Mouse (Mus musculus) mesoderm, embryonic 11.5 days (tissue): ENCODE data around the gene Gpr6.

Experiments
- DNase-seq: peaks from one replicate; pipeline ENCODE4 v3.0.0-alpha.2; 2012; ENCODE audit warnings: low read depth, low spot score

Gene Gpr6

DNA sequence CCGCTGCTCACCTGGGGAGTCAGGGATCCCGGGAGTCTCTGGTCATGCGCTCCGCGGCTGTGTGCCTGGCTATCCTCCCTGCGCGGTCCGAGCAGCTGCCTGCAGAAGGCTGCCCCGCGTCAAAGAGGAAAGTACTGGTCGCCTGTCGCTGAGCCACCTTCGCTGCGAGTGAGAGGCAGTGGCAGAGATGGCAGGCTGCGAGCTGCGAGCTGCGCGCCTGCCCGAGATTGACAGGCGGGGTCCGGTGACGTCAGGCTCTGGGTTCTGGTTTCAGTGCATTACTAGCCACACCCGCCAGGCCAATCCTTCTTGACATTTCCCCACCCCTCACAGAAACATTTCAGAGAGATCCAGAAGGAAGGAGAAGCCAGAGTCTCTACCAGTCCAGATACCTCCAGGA lies at the start of gene Gpr6:
Gene Gpr6, minus strand, starts transcription at position 170 of the 400 bp plus-strand sequence.
- DNase-seq: peak; percentile 41

DNA sequence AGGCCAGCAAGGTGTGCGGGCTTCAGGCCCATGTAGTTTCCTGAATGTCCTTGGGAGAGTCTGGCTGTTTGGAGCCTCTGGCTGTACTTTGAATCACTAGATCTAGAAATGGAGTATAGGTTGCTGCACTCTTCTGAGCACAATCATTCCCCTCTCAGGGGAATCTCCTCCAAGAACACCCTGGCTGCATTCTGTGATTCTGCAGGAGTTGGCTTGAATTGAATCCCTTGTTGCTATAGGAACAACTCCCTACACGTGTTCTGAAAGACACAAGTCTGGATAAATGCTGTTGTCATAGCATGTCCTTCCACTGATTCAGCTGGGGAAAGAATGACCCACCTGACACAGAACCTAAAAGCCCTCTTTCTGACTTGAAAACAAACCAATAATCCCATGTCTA lies 28.0 kb upstream of the Gpr6 start:
- no peak for DNase-seq

DNA sequence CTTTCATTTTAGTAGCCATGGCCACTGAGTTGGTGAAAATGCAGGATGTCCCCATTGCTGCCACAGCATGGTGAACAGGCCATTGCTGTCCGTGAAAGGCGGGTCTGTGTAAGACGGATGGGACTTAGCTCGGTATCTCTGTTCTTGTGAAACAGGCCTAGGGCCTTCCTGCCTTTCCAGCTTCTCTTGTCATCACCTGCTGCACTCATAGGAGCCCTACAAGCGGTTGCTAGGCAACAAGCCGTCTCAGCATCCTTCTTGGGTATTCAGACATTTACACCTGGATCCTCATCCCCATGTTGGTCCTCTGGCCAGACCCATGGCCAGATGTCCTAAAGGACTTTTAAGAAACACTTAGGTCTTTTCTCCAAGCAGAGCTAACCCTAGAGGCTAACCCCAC lies 26.1 kb upstream of the Gpr6 start:
- DNase-seq: no peak

DNA sequence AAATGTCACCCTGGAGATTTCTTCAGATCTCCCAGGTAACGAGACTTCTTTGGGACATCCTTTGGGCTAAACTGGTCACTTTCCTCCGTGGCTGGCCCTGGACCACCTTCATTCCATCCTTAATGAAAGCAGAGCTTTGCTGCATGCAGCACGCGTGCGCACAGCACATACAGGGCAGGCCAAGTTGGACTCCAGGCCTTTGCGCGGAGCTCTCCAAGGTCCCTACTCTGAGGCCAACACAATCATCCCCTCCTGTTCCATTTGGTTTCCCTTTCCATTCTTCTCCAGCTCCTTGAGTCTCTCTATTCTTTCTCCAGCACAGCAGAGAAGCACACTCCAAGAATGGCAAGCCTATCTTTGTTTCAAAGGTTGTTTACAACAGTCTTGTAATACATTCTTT lies 16.8 kb upstream of the Gpr6 start:
- DNase-seq: peak; percentile 16

DNA sequence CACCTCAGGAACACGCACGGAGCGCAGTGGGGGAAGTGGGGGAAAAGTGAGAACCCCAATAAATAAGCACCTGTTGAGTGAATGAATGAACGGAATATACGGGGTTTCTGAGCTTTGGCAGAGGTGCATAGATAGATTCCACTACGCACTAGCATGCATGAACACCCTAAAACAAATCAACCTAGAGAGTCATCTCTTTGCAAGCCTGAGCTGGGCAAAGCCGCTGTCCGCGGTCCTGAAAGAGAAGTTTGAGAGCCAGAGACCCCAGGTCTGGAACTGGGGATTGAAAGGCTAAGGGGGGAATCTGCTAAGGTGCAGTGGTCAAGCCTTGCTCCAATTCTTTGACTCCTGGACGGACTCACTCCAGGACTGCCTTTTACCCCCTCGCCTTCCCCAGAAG lies 389 bp downstream of the Gpr6 start:
- DNase-seq: peak; percentile 88

DNA sequence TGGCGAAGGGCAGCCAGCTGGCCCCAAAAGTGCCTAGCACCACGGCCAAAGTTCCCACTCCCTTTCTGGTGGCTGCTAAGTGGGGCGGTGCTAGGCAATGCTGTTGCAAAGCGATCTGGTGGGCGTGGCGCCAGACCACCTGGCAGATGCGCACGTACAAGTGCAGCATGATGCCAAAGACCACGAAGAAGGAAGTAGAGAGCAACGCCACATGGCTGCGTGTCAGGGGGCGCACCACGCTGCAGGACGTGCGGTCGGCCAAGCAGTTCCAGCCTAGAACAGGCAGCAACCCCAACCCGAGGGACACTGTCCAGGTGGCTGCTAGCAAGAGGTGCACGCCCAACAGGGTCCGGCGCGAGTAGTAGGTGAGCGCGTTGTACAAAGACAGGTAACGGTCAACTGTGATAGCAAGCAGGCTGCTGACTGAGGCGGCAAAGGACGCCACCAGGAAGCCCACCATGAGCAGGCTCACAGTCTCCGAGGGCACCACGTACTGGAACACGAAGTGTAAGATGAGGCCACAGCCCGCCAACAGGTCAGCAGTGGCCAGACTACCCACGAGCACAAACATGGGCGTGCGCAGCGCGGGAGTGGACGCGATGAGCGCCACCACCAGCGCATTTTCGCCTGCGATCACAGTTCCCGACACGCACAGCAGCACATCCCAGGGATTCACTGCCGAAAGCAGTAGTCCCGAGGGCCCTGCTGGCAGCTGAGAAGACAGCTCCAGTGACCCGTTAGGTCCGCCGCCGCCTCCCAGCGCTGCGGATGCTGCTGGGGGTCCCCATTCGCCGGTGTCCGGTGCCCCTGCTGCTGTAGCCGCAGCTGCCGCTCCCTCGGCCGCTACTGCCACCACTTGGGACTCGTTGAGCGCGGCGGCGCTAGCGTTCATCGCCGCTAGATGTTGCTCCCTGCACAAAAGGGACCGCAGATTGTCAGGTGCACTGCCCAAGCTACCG lies 1.1 kb downstream of the Gpr6 start:
- peak; percentile 48 for DNase-seq

DNA sequence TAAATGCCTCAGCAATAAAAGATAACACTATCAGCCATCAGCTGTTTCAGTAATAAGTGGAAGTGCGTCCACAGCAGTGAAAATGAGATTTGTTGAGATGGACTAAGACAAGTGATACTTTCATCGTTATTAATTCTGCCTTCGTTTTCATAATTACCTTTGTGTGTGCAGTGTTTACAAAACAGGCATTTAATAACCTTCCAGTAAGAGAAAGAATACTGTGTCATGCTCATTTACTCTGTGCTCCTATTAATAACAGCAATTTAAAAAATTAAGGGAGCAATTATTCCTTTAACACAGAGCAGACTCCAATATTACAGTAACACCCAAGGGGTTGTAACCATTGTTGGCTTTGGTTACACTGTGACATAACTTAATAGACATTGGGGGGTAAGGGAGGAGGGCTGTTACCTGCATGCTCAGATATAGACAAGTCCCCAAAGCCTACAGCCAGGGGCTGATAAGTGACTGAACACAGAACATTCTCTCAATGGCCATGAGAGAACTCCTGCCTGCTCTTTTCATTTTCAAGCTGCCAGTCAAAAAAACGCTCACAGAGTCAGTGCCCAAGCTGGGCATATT lies 11.7 kb downstream of the Gpr6 start:
- DNase-seq: no peak

DNA sequence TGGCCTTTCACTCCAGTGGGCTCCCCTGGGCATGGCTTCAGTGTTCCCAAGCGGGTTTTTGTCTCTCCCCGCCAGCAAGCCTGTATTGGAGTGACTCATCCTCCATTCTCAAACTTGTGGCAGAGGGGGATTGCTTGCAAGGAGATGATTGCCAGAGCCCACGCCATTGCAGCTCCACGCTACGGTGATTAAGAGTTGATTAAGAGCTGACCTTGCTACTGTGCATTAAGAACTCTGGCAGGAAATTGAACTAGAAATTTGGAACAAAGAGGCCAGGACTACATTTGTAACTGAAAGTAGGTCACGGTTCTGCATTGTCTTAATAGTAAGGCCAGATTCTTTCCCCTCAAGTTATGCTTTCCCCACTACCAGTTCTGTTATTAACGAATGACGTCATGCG lies 16.5 kb downstream of the Gpr6 start:
- no peak for DNase-seq

DNA sequence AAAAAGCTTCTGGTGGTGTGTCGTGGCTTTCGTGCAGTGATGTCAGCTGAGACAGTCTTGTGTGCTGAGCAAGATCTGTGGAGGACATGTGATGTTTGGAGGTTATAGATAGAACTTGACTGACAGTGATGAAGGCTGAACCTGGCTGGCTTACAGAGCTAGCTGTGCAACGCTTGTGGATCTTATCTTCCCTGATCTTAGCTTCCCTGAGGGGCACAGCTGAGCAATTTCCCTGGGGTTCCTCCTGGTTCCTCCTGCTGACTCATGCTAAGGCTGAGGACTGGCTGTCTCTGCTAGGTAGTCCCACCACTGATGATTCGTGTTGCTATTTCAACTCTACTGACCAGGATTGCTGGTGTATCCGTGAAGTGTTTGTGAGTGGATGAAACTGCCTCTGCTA lies 18.1 kb downstream of the Gpr6 start:
- DNase-seq: no peak

DNA sequence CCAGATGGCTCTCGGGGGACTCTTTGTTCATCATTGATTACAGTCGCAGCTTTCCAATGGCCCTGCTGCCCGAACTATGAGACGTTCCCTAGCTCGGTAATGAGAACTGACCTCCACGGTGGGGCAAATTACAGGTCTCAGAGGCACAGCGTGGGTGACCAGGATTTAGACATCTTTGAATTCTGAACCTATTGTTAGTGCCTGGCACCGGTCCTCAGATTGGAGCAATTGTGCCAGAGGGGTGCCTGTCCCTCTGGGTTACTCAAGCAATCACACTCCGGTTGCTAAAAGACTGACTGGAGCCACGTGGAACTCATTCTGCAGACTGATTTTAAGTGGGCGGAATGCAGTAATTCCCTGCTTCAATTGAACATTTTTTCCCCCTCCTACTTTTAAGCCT lies 29.8 kb downstream of the Gpr6 start:
- no peak for DNase-seq

DNA sequence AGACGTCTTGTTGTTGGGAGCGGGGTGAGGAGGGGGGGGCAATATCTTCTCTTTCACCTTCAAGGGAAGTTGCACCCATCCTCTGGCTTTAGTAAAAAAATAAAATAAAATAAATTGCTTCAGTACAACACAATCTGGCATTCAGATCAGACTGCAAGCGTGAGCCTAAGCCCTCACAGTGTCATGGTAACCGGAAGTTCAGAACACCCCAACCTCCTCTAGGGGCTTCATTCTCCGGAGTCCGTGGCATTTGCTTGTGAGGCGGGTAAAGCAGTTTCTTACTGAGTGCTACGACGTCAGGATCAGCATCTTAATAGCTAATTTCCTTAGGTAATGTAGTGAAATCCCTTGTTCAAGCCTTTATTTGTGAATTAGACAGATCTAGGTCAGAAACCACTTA lies 30.6 kb downstream of the Gpr6 start:
- no peak for DNase-seq

DNA sequence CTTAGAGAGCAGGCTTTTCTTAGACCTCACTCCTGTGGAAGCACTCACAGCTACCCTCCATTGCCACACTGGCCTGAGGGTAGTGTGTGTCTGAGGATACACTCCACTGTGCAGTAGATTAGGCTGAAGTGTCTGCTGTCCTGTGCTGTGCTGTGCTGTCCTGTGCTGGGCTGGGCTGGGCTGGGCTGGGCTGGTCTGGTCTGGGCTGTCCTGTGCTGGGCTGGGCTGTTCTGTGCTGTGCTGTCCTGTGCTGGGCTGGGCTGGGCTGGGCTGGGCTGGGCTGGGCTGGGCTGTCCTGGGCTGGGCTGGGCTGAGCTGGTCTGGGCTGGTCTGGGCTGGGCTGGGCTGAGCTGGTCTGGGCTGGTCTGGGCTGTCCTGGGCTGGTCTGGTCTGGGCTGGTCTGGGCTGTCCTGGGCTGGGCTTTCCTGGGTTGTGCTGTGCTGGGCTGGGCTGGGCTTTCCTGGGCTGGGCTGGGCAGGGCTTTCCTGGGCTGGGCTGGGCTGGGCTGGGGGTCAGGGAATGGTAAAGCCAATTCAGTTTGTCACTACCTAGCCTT lies 31.5 kb downstream of the Gpr6 start:
- DNase-seq: no peak

DNA sequence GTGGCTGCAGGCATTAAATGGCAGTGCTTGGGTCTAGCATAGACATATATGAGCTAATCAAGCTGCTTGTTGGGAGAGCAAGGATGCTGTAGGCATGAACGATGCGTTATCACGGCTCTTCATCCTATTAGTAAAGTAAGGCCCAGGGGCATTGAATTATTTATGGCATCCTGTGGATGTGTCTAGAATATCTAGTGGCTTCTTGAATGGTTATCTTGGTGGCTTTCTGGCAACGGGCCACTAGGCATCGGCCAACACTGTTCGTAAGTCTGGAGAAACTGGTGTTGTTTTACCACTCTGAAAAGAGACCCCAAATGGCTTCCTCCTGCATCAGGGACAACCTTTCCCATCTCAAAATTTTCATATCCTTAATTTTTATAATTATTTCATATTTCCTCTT lies 33.6 kb downstream of the Gpr6 start:
- DNase-seq: no peak

DNA sequence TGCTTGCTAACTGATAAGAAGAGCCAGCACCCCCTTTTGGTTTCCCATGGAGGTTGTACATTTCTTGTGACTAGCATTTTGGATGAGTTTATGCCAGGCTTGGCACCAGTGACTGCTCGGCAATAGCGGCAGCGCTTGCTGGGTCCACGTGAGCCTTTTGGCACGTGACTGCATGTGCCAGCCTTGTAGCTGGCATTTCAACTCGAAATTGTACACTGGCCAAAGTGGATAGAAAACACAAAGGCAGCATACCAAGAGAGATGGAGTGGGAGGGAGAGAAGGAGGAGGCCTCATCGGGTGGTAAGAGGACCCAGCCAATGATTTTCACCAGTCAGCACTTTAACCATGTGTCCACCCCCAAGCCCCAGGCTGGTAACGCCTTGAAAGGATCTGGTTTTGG lies 34.4 kb downstream of the Gpr6 start:
- DNase-seq: no peak

DNA sequence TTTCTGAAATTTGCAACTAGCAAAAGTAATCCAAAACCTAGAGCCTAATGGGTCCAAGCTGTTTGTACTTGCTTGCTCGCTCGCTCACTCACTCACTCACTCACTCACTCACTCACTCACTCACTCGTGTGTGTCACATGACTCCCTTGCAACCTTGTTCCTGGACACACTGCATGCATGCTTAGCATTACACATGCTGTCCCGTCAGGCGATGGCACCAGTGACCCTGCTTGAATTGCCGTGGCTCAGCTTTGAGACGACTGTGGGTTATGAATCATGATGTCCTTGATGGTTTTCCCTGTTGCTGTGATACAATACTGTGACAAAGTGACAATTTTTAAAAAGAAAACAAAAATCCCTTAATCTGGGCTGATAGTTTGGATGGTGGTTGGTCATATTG lies 39.3 kb downstream of the Gpr6 start:
- no peak for DNase-seq

DNA sequence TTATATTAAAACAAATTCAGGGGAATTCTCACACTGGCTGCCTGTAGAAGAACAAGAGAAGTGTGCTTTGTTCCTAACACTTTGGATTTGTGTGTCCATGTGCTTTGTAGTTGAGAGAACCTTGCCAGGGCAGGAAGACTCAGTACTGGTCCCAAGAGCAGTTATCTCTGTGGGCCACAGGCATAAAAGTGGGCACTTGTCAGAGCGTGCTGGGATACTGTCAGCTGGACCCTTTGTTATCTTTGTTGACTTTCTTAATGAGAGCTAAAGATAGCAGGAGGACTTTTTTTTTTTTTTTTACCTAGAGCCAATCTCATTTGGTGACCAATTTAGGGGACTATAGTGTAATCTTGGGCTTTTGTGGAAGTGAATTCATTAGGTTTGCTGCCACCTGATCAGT lies 47.2 kb downstream of the Gpr6 start:
- DNase-seq: no peak

DNA sequence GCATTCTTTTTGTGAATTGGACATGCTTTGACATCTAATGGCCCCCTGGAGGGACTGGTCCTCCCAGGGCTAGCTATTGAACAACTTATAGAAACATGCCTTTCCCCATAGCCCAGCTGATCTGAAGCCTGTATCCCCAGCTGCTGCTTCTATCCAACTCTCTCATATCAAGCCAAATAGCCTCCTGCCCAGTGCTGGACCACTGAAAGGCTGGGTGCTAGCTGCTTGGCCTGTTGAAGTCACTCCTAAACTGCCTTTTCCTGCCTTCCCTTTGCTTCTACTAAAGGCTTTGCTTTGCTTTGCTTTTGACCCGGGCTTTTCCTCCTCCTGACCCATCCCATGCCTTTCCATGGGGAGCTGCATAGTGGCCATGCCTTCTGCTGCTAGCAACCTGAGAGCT lies 47.7 kb downstream of the Gpr6 start:
- DNase-seq: no peak

DNA sequence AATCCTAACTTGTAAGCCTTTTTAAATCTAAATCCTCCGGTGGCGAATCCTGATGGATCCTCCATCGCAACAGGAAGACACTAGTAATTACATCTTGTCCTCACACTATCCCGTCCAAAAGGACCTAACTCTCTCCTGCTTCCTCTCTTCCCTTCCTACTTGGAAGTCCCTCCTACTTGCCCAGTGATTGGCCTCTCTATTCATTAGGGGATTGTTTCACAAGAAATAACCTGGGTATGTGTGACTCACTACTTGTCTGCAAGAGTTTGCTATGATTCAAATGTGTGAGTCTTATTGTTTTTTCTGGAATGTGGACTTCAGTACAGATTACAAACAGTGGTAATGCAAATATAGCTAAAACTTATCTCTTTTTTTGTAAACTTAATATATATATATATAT lies 49.9 kb downstream of the Gpr6 start:
- no peak for DNase-seq
